Mouse (Mus musculus) ovary, postnatal 14 days (tissue): Measurements from ENCODE around the gene Tas2r143.

Source experiments
- DNase-seq: peaks from one replicate; pipeline ENCODE4 v3.0.0; 2022; ENCODE audit warnings: low spot score

Gene Tas2r143

GRCm38 (mm10) chr6:42397041-42397657 lies 2.9 kb upstream of the Tas2r143 start:
- DNase-seq = no peak

GRCm38 (mm10) chr6:42398285-42398684 lies 1.8 kb upstream of the Tas2r143 start:
- DNase-seq = no peak

GRCm38 (mm10) chr6:42398998-42399397 lies 1.0 kb upstream of the Tas2r143 start:
- no peak for DNase-seq

- no peak for DNase-seq
Observed at GRCm38 (mm10) chr6:42405134-42405533, 5.1 kb downstream of the Tas2r143 start, which contains the start of gene Tas2r135. Tas2r135 (plus strand) TSS chr6:42405434.

- DNase-seq = no peak
Observed at GRCm38 (mm10) chr6:42419443-42419842, 19.4 kb downstream of the Tas2r143 start.

GRCm38 (mm10) chr6:42421439-42421838 lies 21.4 kb downstream of the Tas2r143 start:
- DNase-seq = no peak

- no peak for DNase-seq
Observed at GRCm38 (mm10) chr6:42424472-42424871, 24.4 kb downstream of the Tas2r143 start.

GRCm38 (mm10) chr6:42426337-42426736 lies 26.3 kb downstream of the Tas2r143 start:
- no peak for DNase-seq

GRCm38 (mm10) chr6:42433554-42433953 lies 33.5 kb downstream of the Tas2r143 start:
- DNase-seq = no peak

GRCm38 (mm10) chr6:42434446-42434845 lies 34.4 kb downstream of the Tas2r143 start, which contains the start of gene Tas2r126:
Tas2r126 (plus strand) TSS chr6:42434535.
- no peak for DNase-seq

- no peak for DNase-seq
Observed at GRCm38 (mm10) chr6:42435490-42435889, 35.5 kb downstream of the Tas2r143 start.

GRCm38 (mm10) chr6:42441395-42441794 lies 41.4 kb downstream of the Tas2r143 start:
- no peak for DNase-seq

- DNase-seq = no peak
Observed at GRCm38 (mm10) chr6:42444491-42444890, 44.5 kb downstream of the Tas2r143 start.

- no peak for DNase-seq
Observed at GRCm38 (mm10) chr6:42447381-42447780, 47.3 kb downstream of the Tas2r143 start.
